Mouse (Mus musculus): ENCODE measurements around the gene Terf2ip. TPM values are rescaled to one million over a fixed set of nuclear protein-coding genes. Genes with fewer than 3 reads are reported as not detected.
A peak's percentile ranks its signal among the peaks of the same experiment; 100 is the strongest.

Terf2ip gene
- 55.5 and 75.0 TPM in 2 replicates for total RNA-seq (2014; rRNA removed)
- polyA plus RNA-seq (2015; fragmentation: Nextera tagmentation; extraction: Ambion mirVana): 65.4 and 74.9 TPM in 2 replicates

GRCm38 (mm10) chr8:112010997-112011815 lies at the start of gene Terf2ip, which contains the start of gene Kars:
Gene Terf2ip, plus strand, starts transcription at chr8:112011398.
Gene Kars, minus strand, starts transcription at chr8:112011323.
- WGBS: under 1% methylated on average over 61 of the region's 61 CpGs
- no peaks in the 10 kb centered on the region for H3K9me3 ChIP-seq (ENCODE audit: low read length)
- H3K9ac ChIP-seq (replicated peaks; ENCODE audit: low read length, poor library complexity, severe bottlenecking): peak within 1 kb of the TSS; percentile 93
- H3K27me3 ChIP-seq (ENCODE audit: insufficient read depth, low read length): no peaks in the 10 kb centered on the region
- H3K4me1 ChIP-seq (ENCODE audit: insufficient read depth, low read length): peaks cover 10% of the 10 kb centered on the region
- ATAC-seq (ENCODE audit: low FRiP score): peak; percentile 92
- H3K4me3 ChIP-seq (ENCODE audit: low read depth, low read length): peak within 1 kb of the TSS; percentile 96
- H3K4me2 ChIP-seq (ENCODE audit: low read depth, low read length, poor library complexity, severe bottlenecking): peak within 1 kb of the TSS; percentile 84
- H3K36me3 ChIP-seq (ENCODE audit: insufficient read depth, low read length): peaks cover 5% of the 10 kb centered on the region
- peak; percentile 96 for DNase-seq (ENCODE audit: low spot score)
- TF ChIP-seq CTCF (IDR thresholded peaks at IDR 0.05): peak; percentile 25
- H3K27ac ChIP-seq (ENCODE audit: low read depth, low read length): peak within 1 kb of the TSS; percentile 92

GRCm38 (mm10) chr8:111962589-111962988 lies 48.6 kb upstream of the Terf2ip start:
- no peak for TF ChIP-seq CTCF (IDR thresholded peaks at IDR 0.05)
- Histone ChIP-seq H3K4me1 (ENCODE audit: insufficient read depth, low read length) (no peaks in the 10 kb centered on the region), H3K4me2 (ENCODE audit: low read depth, low read length, poor library complexity, severe bottlenecking) (no peak overlapping the region)

GRCm38 (mm10) chr8:111963091-111963490 lies 48.1 kb upstream of the Terf2ip start:
- WGBS: 57% methylated on average over 10 of the region's 10 CpGs

More at GRCm38 (mm10) chr8:111962589-111962988, 48.6 kb upstream of the Terf2ip start:
- no peak for ATAC-seq (ENCODE audit: low FRiP score)
- Histone ChIP-seq H3K4me3 (ENCODE audit: low read depth, low read length) (no peak overlapping the region), H3K9me3 (ENCODE audit: low read length) (no peaks in the 10 kb centered on the region), H3K9ac (replicated peaks; ENCODE audit: low read length, poor library complexity, severe bottlenecking) (no peak overlapping the region), H3K27me3 (ENCODE audit: insufficient read depth, low read length) (no peaks in the 10 kb centered on the region), H3K27ac (ENCODE audit: low read depth, low read length) (no peak overlapping the region), H3K36me3 (ENCODE audit: insufficient read depth, low read length) (no peaks in the 10 kb centered on the region; the same call in 1 of the 2 replicates)
- DNase-seq (ENCODE audit: low spot score): no peak
- 70% methylated on average over 1 of the region's 1 CpGs for WGBS

GRCm38 (mm10) chr8:111963546-111963945 lies 47.7 kb upstream of the Terf2ip start:
- Histone ChIP-seq H3K36me3 (ENCODE audit: insufficient read depth, low read length) (no peaks in the 10 kb centered on the region), H3K27ac (ENCODE audit: low read depth, low read length) (no peak overlapping the region), H3K9ac (replicated peaks; ENCODE audit: low read length, poor library complexity, severe bottlenecking) (no peak overlapping the region), H3K9me3 (ENCODE audit: low read length) (no peaks in the 10 kb centered on the region), H3K4me3 (ENCODE audit: low read depth, low read length) (no peak overlapping the region), H3K4me1 (ENCODE audit: insufficient read depth, low read length) (no peaks in the 10 kb centered on the region), H3K4me2 (ENCODE audit: low read depth, low read length, poor library complexity, severe bottlenecking) (no peak overlapping the region), H3K27me3 (ENCODE audit: insufficient read depth, low read length) (no peaks in the 10 kb centered on the region)
- DNase-seq (ENCODE audit: low spot score): no peak
- TF ChIP-seq CTCF (IDR thresholded peaks at IDR 0.05): no peak
- 84% methylated on average over 4 of the region's 4 CpGs for WGBS
- ATAC-seq (ENCODE audit: low FRiP score): no peak

More at GRCm38 (mm10) chr8:111963091-111963490, 48.1 kb upstream of the Terf2ip start:
- no peak overlapping the region for H3K4me2 ChIP-seq (ENCODE audit: low read depth, low read length, poor library complexity, severe bottlenecking)
- no peak overlapping the region for H3K4me3 ChIP-seq (ENCODE audit: low read depth, low read length)
- no peaks in the 10 kb centered on the region for H3K27me3 ChIP-seq (ENCODE audit: insufficient read depth, low read length)
- no peak overlapping the region for H3K27ac ChIP-seq (ENCODE audit: low read depth, low read length)
- H3K36me3 ChIP-seq (ENCODE audit: insufficient read depth, low read length): no peaks in the 10 kb centered on the region
- H3K4me1 ChIP-seq (ENCODE audit: insufficient read depth, low read length): no peaks in the 10 kb centered on the region
- no peak for TF ChIP-seq CTCF (IDR thresholded peaks at IDR 0.05)
- ATAC-seq (ENCODE audit: low FRiP score) (no peak), DNase-seq (ENCODE audit: low spot score) (no peak)
- H3K9ac ChIP-seq (replicated peaks; ENCODE audit: low read length, poor library complexity, severe bottlenecking): no peak overlapping the region
- H3K9me3 ChIP-seq (ENCODE audit: low read length): no peaks in the 10 kb centered on the region

- TF ChIP-seq CTCF (IDR thresholded peaks at IDR 0.05): no peak
- DNase-seq (ENCODE audit: low spot score): no peak
- Histone ChIP-seq H3K9me3 (ENCODE audit: low read length) (no peaks in the 10 kb centered on the region), H3K27me3 (ENCODE audit: insufficient read depth, low read length) (no peaks in the 10 kb centered on the region), H3K27ac (ENCODE audit: low read depth, low read length) (no peak overlapping the region), H3K36me3 (ENCODE audit: insufficient read depth, low read length) (no peaks in the 10 kb centered on the region), H3K4me1 (ENCODE audit: insufficient read depth, low read length) (no peaks in the 10 kb centered on the region), H3K4me3 (ENCODE audit: low read depth, low read length) (no peak overlapping the region), H3K4me2 (ENCODE audit: low read depth, low read length, poor library complexity, severe bottlenecking) (no peak overlapping the region), H3K9ac (replicated peaks; ENCODE audit: low read length, poor library complexity, severe bottlenecking) (no peak overlapping the region)
- ATAC-seq (ENCODE audit: low FRiP score): no peak
- WGBS: 76% methylated on average over 5 of the region's 5 CpGs
Measured at GRCm38 (mm10) chr8:111964351-111964750, 46.8 kb upstream of the Terf2ip start.
